Mouse (Mus musculus): Measurements from ENCODE around the gene Icmt.

DNA sequence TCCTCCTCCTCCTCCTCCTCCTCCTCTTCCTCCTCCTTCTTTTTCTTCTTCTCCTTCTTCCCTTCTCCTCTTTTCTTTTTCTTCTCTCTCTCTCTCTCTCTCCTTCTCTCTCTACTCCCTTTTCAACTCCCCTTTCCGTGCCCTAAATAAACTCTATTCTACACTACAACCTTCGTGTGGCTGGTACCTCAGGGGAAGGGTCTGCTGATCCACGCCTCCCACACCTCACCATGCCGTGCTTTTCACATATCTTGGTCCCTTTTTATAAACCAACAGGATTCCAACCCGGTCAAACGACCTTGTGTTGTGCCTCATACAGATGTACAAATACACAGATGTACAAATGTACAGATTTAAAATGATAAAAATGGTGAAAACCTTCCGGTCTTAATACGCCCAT lies 656 bp upstream of the Icmt start:
- no peak for TF ChIP-seq EP300 (IDR thresholded peaks at IDR 0.05)
- no peak for TF ChIP-seq CTCF (IDR thresholded peaks at IDR 0.05)
